Mouse (Mus musculus) erythroblast, embryonic 14.5 days (primary cell): ENCODE measurements around the gene Fyb.

ENCODE experiments used
- GATA1 ChIP-seq: IDR thresholded peaks from 2 replicates; pipeline ENCODE4 v1.6.1; 2012; ENCODE audit warnings: low read length, inconsistent platforms, mixed read lengths
- TAL1 ChIP-seq: IDR thresholded peaks from 3 replicates; pipeline ENCODE4 v1.6.1; 2012; ENCODE audit warnings: low read length, inconsistent platforms, mixed read lengths

DNA sequence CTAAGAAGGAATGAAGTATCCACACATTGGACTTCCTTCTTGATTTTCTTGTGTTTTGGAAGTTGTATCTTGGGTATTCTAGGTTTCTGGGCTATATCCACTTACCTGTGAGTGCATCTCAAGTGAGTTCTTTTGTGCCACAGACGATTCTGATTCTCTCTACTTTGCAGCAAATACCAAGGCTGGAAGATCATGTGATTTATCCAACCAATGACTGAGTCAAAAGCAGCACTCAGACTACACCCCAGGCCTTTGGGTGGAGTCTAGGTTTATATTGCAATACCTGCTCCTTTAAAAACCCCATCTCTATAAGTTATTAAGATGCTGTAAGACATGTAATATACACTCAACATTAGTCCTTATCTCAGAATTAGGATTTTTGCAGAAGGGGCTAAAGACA lies 77.7 kb downstream of the Fyb start:
- TF ChIP-seq GATA1 (no peak), TAL1 (no peak)
